Mouse (Mus musculus) kidney, adult 2 months (tissue): ENCODE data around the gene Ica1. TPM values are rescaled to one million over a fixed set of nuclear protein-coding genes. Genes with fewer than 3 reads are reported as not detected.

Experiments used
- DNase-seq: peaks from one replicate; pipeline ENCODE4 v3.0.0; 2021
- H3K27ac ChIP-seq: fragments of 200-500 bp; 2 replicates; pipeline ENCODE4 v1.5.1; 2012; ENCODE audit warnings: low read depth, low read length, control low read depth, inconsistent platforms; ENCODE audit not compliant: insufficient read depth
- H3K27me3 ChIP-seq: fragments of 200-500 bp; replicated peaks from 2 replicates; pipeline ENCODE4 v1.6.1; 2012; ENCODE audit warnings: mild to moderate bottlenecking, moderate library complexity, low read length, inconsistent platforms; ENCODE audit not compliant: control insufficient read depth, insufficient read depth
- H3K36me3 ChIP-seq: fragments of 200-500 bp; 2 replicates; pipeline ENCODE4 v1.6.1; 2012; ENCODE audit warnings: mild to moderate bottlenecking, moderate library complexity, low read length, inconsistent platforms; ENCODE audit not compliant: control insufficient read depth, insufficient read depth
- H3K4me1 ChIP-seq: fragments of 200-500 bp; 2 replicates; pipeline ENCODE4 v1.6.1; 2011; ENCODE audit warnings: low read length; ENCODE audit not compliant: control insufficient read depth, insufficient read depth
- H3K4me3 ChIP-seq: fragments of 200-500 bp; 2 replicates; pipeline ENCODE4 v1.5.1; 2011; ENCODE audit warnings: mild to moderate bottlenecking, low read depth, low read length, control low read depth; ENCODE audit not compliant: insufficient read depth
- CTCF ChIP-seq: fragments of 200-500 bp; conservative IDR thresholded peaks from 2 replicates; pipeline ENCODE4 v1.5.1; 2011; ENCODE audit warnings: low read depth, mild to moderate bottlenecking, control low read depth, low read length, moderate library complexity, mixed read lengths; ENCODE audit not compliant: insufficient read depth, insufficient read length
- POLR2A ChIP-seq: fragments of 200-500 bp; IDR thresholded peaks from one replicate; pipeline ENCODE4 v1.6.1; 2011; ENCODE audit warnings: low read depth, low read length, control low read depth
- WGBS: fragments of 180-500 bp; shearing (Covaris S2); methylation state at CpG from one replicate; pipeline ENCODE4 v1.1.7; 2018; 5-methylcytosine and 5-hydroxymethylcytosine counted together
- polyA plus RNA-seq: library from polyadenylated mRNA; depleted of rRNA; stranded (reverse); fragments of >200 nt; gene quantifications from 2 replicates; pipeline ENCODE4 v1.2.3, GENCODE M21; 2012

The Ica1 gene
- polyA plus RNA-seq, 1 experiment: 6.1 TPM

DNA sequence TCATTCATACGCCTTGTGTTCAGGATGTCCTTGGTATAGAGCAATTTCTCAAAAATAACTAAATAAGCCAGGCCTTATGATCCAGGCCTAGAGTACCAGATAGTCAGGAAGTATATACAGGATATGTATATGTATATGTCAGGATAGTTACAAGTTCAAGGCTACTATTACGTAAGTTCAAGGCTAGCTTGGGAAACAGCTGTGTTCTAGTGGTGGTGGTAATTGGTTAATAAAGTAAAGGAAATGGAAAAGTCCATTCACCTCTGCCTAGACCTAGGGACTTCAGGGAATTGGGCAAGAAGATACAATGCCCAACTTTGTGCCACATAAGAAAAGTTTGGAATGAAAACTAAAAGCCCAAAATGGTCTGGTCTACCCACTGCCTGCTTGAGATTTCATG, 61.7 kb downstream of the Ica1 start:
- WGBS: 95% methylated on average over 2 of the region's 2 CpGs
- no peaks in the 10 kb centered on the region; the same call in 1 of the 2 replicates for H3K27me3 ChIP-seq
- H3K27ac ChIP-seq: no peak overlapping the region
- no peak for DNase-seq
- TF ChIP-seq POLR2A (no peak), CTCF (no peak)
- H3K4me1 ChIP-seq: no peaks in the 10 kb centered on the region
- no peak overlapping the region for H3K4me3 ChIP-seq
- H3K36me3 ChIP-seq: no peaks in the 10 kb centered on the region

DNA sequence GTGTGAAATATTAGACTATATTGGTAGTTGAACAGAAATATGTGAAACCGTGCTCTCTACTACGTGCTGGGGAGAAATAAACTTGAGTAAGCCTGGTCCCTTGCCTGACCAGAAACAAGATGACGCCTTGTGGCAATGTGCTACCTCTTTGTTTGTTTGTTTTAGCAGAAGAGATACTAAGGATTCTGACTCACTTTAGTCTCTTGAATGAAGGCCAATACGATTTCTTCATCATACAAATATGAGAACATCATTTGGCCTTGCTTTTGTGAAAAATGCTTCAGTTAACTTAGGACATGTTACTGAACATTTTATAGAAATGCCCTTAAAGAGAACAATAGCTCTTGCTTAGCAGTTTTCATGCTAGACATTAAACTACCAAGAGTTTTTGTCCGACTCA, 67.0 kb downstream of the Ica1 start:
- no peak overlapping the region for H3K27ac ChIP-seq
- no peaks in the 10 kb centered on the region for H3K4me1 ChIP-seq
- TF ChIP-seq CTCF: no peak
- no peak for TF ChIP-seq POLR2A
- no peak for DNase-seq
- H3K27me3 ChIP-seq: no peaks in the 10 kb centered on the region
- WGBS: 92% methylated on average over 5 of the region's 5 CpGs
- no peaks in the 10 kb centered on the region for H3K36me3 ChIP-seq
- H3K4me3 ChIP-seq: no peak overlapping the region

DNA sequence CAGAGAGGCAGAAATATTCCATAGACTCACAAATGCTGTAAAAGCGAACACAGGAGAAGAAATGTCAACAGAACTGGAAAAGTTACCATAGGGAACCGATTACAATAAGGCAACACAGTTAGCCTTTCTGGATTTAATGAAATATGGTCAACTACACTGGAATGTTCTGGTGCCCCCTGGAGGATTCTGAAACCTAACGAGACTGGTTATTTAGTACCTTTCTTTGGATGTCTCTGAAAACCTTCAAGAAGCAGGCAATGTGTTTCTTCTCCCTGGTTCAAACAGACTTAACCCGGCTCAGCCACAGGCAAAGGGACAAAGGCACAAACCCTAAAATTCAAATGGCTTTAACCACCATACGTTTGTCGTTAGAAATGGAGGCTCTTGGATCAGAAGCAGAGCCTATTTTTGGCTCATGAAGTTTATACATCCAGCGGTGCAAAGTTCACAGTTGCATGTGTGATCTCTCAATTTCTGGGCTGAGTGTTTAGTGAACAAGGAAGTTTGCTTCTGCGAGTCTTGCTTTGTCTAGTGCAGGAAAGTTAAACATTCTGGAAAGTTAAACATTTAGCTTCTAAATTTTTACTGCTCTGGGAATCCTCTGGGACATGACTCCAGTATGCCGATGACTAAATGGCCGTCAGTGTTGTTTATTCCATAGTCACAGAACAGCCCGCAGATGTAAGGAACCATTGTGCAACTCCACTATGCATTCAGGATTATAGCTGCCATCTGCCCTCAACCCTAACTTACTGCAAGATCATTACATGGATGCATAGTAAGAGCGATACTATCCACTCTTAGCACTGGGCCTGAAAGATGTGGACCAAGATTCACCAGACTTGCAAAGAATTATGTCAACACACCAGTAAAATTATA, 83.4 kb downstream of the Ica1 start:
- H3K36me3 ChIP-seq: no peaks in the 10 kb centered on the region
- H3K4me3 ChIP-seq: no peak overlapping the region
- no peaks in the 10 kb centered on the region for H3K27me3 ChIP-seq
- H3K27ac ChIP-seq: no peak overlapping the region
- no peak for TF ChIP-seq POLR2A
- no peak for TF ChIP-seq CTCF
- H3K4me1 ChIP-seq: peaks cover 2% of the 10 kb centered on the region; the same call in 1 of the 2 replicates
- peak; percentile 71 for DNase-seq
- WGBS: 44% methylated on average over 12 of the region's 12 CpGs

DNA sequence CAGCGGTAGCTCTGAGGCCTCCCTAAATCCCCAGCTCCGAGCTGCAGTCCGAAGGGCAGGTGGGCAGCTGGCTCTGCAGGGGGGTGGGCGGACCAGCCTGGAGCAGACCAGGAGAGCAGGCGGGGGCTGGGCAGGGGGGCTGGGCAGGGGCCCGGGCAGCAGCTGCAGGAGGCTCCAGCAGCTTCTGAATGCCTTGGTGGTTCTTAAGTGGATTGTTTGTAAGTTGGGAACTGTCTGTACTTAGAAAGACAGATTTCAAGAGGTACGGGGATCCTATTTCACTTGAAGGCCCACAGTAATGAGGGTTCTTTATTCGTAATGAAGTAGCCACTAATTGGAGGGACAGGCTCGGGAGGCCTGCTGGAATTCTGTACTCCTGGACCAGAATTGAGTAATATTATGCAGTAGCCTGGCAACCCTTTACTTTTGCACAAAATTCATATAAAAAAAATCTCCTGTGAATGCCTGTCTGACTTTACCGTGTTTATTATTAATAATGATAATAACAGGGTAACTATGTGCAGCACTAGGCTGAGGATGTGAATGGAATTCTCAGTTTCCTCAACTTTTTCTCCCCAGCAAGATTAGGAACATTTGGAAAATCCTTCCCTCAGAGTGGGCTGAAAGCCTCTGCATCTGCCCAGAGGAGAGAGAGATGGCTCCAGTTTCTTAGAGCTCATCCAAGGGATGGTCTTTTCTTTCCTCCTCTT, 84.2 kb downstream of the Ica1 start:
- 58% methylated on average over 10 of the region's 10 CpGs for WGBS
- Histone ChIP-seq H3K4me3 (no peak overlapping the region), H3K27ac (no peak overlapping the region), H3K27me3 (no peaks in the 10 kb centered on the region), H3K36me3 (no peaks in the 10 kb centered on the region), H3K4me1 (peaks cover 2% of the 10 kb centered on the region; the same call in 1 of the 2 replicates)
- DNase-seq: no peak
- no peak for TF ChIP-seq CTCF
- TF ChIP-seq POLR2A: no peak

DNA sequence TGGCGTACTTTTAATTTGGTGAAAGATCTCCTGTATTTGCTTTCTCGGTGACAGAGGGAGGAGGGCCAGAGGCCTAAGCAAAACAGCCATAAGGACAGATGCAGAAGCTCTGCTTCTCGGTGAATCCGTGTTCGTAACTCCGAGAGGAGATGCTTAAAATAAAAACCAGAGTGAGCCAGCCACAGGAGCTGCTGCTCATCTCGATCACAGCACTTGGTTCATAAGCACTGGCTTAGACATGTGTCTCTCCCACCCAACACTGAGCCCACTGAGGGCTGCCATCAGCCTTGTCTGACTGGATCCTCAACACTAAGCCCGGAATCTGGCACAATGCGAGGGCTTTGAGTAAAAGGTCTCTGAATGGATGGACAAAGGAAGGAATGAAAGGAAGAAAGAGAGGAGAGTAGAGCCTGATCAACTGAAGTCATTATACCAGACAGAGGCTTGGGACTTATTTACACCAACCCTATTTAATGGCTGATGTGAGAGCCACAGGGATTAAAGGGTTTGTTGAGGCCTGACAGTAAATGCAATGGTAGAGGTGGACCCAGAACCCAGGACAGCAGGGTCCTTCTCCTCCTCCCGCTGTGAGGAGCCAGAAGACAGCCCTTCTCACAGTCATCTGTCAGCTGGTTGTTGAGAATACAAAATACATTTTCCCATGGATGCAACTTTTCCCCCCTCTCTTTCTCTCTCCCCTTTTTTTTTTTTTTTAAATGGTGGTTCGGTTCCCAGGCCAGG, 85.0 kb downstream of the Ica1 start:
- Histone ChIP-seq H3K36me3 (no peaks in the 10 kb centered on the region), H3K4me3 (no peak overlapping the region), H3K27ac (no peak overlapping the region), H3K27me3 (no peaks in the 10 kb centered on the region), H3K4me1 (peaks cover 2% of the 10 kb centered on the region; the same call in 1 of the 2 replicates)
- no peak for TF ChIP-seq POLR2A
- no peak for TF ChIP-seq CTCF
- DNase-seq: no peak
- 84% methylated on average over 11 of the region's 11 CpGs for WGBS

DNA sequence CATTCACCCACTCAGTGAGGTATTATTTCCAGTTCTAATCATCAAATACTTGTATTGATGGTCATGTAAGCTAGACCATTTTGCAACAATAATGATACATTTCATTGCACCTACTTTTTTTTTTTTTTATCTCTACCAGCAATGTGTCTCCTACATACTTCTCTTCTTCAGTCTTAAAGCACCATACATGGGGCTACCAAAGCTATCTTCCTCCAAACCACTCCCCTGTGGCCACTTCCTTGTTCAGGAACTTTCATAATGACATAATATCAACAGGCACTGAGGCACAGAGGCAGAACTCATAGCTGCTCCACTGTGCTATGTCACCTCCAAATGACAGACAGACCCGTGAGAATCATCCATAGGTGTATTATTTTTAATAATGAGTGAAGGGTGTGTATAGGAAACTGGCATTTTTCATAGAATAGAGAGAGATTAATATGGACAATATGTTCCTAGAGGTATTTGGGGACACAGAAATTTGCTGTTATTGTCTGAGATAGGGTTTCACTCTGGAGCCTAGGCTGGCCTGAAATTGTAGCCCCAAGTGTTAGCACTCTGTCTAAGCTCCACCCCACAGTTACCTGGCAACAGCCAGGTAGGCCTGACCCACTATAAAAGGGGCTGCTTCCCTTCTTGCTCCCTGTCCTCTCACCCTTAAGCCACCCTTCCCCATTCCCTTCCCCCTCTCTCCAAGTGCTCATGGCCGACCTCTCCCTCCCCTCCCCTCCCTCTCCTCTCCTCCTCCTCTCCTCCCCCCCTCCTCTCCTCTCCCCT, 86.9 kb downstream of the Ica1 start:
- TF ChIP-seq POLR2A: no peak
- TF ChIP-seq CTCF: no peak
- no peak for DNase-seq
- WGBS: 65% methylated on average over 2 of the region's 2 CpGs
- Histone ChIP-seq H3K4me3 (no peak overlapping the region), H3K27me3 (no peaks in the 10 kb centered on the region), H3K27ac (no peak overlapping the region), H3K36me3 (no peaks in the 10 kb centered on the region), H3K4me1 (peaks cover 2% of the 10 kb centered on the region; the same call in 1 of the 2 replicates)
